Mouse (Mus musculus) intestine, embryonic 15.5 days (tissue): Measurements from ENCODE around the gene Hs3st1. TPM values are rescaled to one million over a fixed set of nuclear protein-coding genes. Genes with fewer than 3 reads are reported as not detected.

Experiments
- ATAC-seq: fragments of 200-750 bp; cut with Nextera tagmentation; 2 replicates; pipeline ENCODE4 v1.8.0; 2017; ENCODE audit warnings: moderate TSS enrichment, moderate library complexity
- H3K27ac ChIP-seq: fragments of 300-500 bp; sonication (generic); 2 replicates; pipeline ENCODE4 v1.5.1; 2015; ENCODE audit warnings: mild to moderate bottlenecking, inconsistent platforms
- H3K27me3 ChIP-seq: fragments of 300-500 bp; sonication (generic); replicated peaks from 2 replicates; pipeline ENCODE4 v1.6.1; 2015; ENCODE audit warnings: inconsistent platforms
- H3K36me3 ChIP-seq: fragments of 300-500 bp; sonication (generic); 2 replicates; pipeline ENCODE4 v1.6.1; 2015; ENCODE audit warnings: inconsistent platforms
- H3K4me1 ChIP-seq: fragments of 300-500 bp; sonication (generic); replicated peaks from 2 replicates; pipeline ENCODE4 v1.6.1; 2015; ENCODE audit warnings: inconsistent platforms
- H3K4me2 ChIP-seq: fragments of 300-500 bp; sonication (generic); replicated peaks from 2 replicates; pipeline ENCODE4 v1.6.1; 2015; ENCODE audit warnings: mild to moderate bottlenecking, inconsistent platforms
- H3K4me3 ChIP-seq: fragments of 300-500 bp; sonication (generic); replicated peaks from 2 replicates; pipeline ENCODE4 v1.5.1; 2015; ENCODE audit warnings: inconsistent platforms
- H3K9ac ChIP-seq: fragments of 300-500 bp; sonication (generic); 2 replicates; pipeline ENCODE4 v1.6.1; 2015; ENCODE audit warnings: inconsistent platforms
- H3K9me3 ChIP-seq: fragments of 300-500 bp; sonication (generic); 2 replicates; pipeline ENCODE4 v1.6.1; 2016; ENCODE audit warnings: inconsistent platforms
- WGBS: fragments of 180-500 bp; shearing (Covaris S2); methylation state at CpG from one replicate; pipeline ENCODE4 v1.1.7; 2015; 5-methylcytosine and 5-hydroxymethylcytosine counted together
- polyA plus RNA-seq: library from polyadenylated mRNA; unstranded; fragments of >200 nt; fragmentation: Nextera tagmentation; extraction: Ambion mirVana; gene quantifications from 2 replicates; pipeline ENCODE4 v1.2.1, GENCODE M21; 2015

Gene Hs3st1
- polyA plus RNA-seq, 1 experiment from 2014 or later, result 10.5 TPM

GRCm38 (mm10) chr5:39639438-39640177 lies 115.7 kb downstream of the Hs3st1 start:
- WGBS, result 41% methylated on average over 10 of the region's 10 CpGs
- no peak overlapping the region for H3K9ac ChIP-seq
- H3K36me3 ChIP-seq, result no peaks in the 10 kb centered on the region

GRCm38 (mm10) chr5:39638926-39639325 lies 116.3 kb downstream of the Hs3st1 start:
- Histone ChIP-seq H3K4me1 (no peaks in the 10 kb centered on the region; the same call in 1 of the 2 replicates), H3K9ac (no peak overlapping the region), H3K27me3 (0 out of 2 replicates have a peak, but pooled peaks cover 4% of the 10 kb centered on the region), H3K27ac (no peak overlapping the region), H3K9me3 (no peaks in the 10 kb centered on the region), H3K4me2 (no peak overlapping the region), H3K4me3 (no peak overlapping the region), H3K36me3 (no peaks in the 10 kb centered on the region)
- 72% methylated on average over 5 of the region's 5 CpGs for WGBS
- no peak for ATAC-seq

More at GRCm38 (mm10) chr5:39639438-39640177, 115.7 kb downstream of the Hs3st1 start:
- Histone ChIP-seq H3K4me2 (no peak overlapping the region), H3K27me3 (0 out of 2 replicates have a peak, but pooled peaks cover 4% of the 10 kb centered on the region), H3K27ac (no peak overlapping the region), H3K4me1 (no peaks in the 10 kb centered on the region; the same call in 1 of the 2 replicates), H3K9me3 (no peaks in the 10 kb centered on the region), H3K4me3 (no peak overlapping the region)
- ATAC-seq, result no peak

GRCm38 (mm10) chr5:39637874-39638273 lies 117.4 kb downstream of the Hs3st1 start:
- no peaks in the 10 kb centered on the region for H3K4me1 ChIP-seq
- no peaks in the 10 kb centered on the region for H3K36me3 ChIP-seq
- no peaks in the 10 kb centered on the region for H3K9me3 ChIP-seq
- 66% methylated on average over 6 of the region's 6 CpGs for WGBS
- ATAC-seq, result no peak
- no peak overlapping the region for H3K27ac ChIP-seq
- no peak overlapping the region for H3K9ac ChIP-seq
- H3K4me3 ChIP-seq, result no peak overlapping the region
- no peak overlapping the region for H3K4me2 ChIP-seq
- 0 out of 2 replicates have a peak, but pooled peaks cover 1% of the 10 kb centered on the region for H3K27me3 ChIP-seq

- WGBS, result 87% methylated on average over 3 of the region's 3 CpGs
- Histone ChIP-seq H3K36me3 (no peaks in the 10 kb centered on the region), H3K27me3 (no peaks in the 10 kb centered on the region), H3K27ac (no peak overlapping the region), H3K9me3 (no peaks in the 10 kb centered on the region), H3K4me3 (no peak overlapping the region), H3K4me2 (no peak overlapping the region), H3K9ac (no peak overlapping the region), H3K4me1 (no peaks in the 10 kb centered on the region)
- no peak for ATAC-seq
These were observed 119.2 kb downstream of the Hs3st1 start for GRCm38 (mm10) chr5:39636090-39636489.

GRCm38 (mm10) chr5:39634300-39635047 lies 120.8 kb downstream of the Hs3st1 start:
- no peak for ATAC-seq
- Histone ChIP-seq H3K4me3 (no peak overlapping the region), H3K9me3 (no peaks in the 10 kb centered on the region), H3K36me3 (no peaks in the 10 kb centered on the region), H3K27ac (no peak overlapping the region), H3K4me2 (no peak overlapping the region), H3K27me3 (no peaks in the 10 kb centered on the region), H3K9ac (no peak overlapping the region), H3K4me1 (no peaks in the 10 kb centered on the region)
- whole genome bisulfite sequencing, result 90% methylated on average over 8 of the region's 8 CpGs

GRCm38 (mm10) chr5:39633206-39633605 lies 122.1 kb downstream of the Hs3st1 start:
- no peak overlapping the region for H3K4me2 ChIP-seq
- ATAC-seq, result no peak
- 57% methylated on average over 1 of the region's 1 CpGs for WGBS
- no peak overlapping the region for H3K9ac ChIP-seq
- H3K4me1 ChIP-seq, result no peaks in the 10 kb centered on the region
- no peak overlapping the region for H3K4me3 ChIP-seq
- H3K27ac ChIP-seq, result no peak overlapping the region
- H3K36me3 ChIP-seq, result no peaks in the 10 kb centered on the region
- H3K27me3 ChIP-seq, result no peaks in the 10 kb centered on the region
- H3K9me3 ChIP-seq, result no peaks in the 10 kb centered on the region

- ATAC-seq, result no peak
- no peak overlapping the region for H3K9ac ChIP-seq
- no peaks in the 10 kb centered on the region for H3K4me1 ChIP-seq
- no peaks in the 10 kb centered on the region for H3K36me3 ChIP-seq
- no peak overlapping the region for H3K4me2 ChIP-seq
- H3K27ac ChIP-seq, result no peak overlapping the region
- H3K27me3 ChIP-seq, result no peaks in the 10 kb centered on the region
- H3K9me3 ChIP-seq, result no peaks in the 10 kb centered on the region
- H3K4me3 ChIP-seq, result no peak overlapping the region
- 90% methylated on average over 5 of the region's 5 CpGs for WGBS
These were observed 124.4 kb downstream of the Hs3st1 start for GRCm38 (mm10) chr5:39630841-39631240.

- Histone ChIP-seq H3K4me2 (0 out of 2 replicates have a peak overlapping the region, but pooled peaks have one; percentile 11), H3K4me3 (no peak overlapping the region), H3K36me3 (no peaks in the 10 kb centered on the region), H3K9ac (no peak overlapping the region), H3K9me3 (no peaks in the 10 kb centered on the region), H3K27me3 (no peaks in the 10 kb centered on the region), H3K4me1 (peaks cover 7% of the 10 kb centered on the region; the same call in 1 of the 2 replicates), H3K27ac (no peak overlapping the region)
- ATAC-seq, result no peak
- WGBS, result 58% methylated on average over 8 of the region's 8 CpGs
These were observed 130.2 kb downstream of the Hs3st1 start for GRCm38 (mm10) chr5:39625037-39625473.

GRCm38 (mm10) chr5:39624218-39624590 lies 131.1 kb downstream of the Hs3st1 start:
- H3K9me3 ChIP-seq, result no peaks in the 10 kb centered on the region
- H3K4me2 ChIP-seq, result no peak overlapping the region
- no peak for ATAC-seq
- H3K36me3 ChIP-seq, result no peaks in the 10 kb centered on the region
- H3K9ac ChIP-seq, result no peak overlapping the region
- no peaks in the 10 kb centered on the region for H3K27me3 ChIP-seq
- H3K4me1 ChIP-seq, result peaks cover 7% of the 10 kb centered on the region; the same call in 1 of the 2 replicates
- no peak overlapping the region for H3K4me3 ChIP-seq
- H3K27ac ChIP-seq, result no peak overlapping the region
- 73% methylated on average over 4 of the region's 4 CpGs for WGBS

- Histone ChIP-seq H3K9me3 (no peaks in the 10 kb centered on the region), H3K27me3 (no peaks in the 10 kb centered on the region), H3K27ac (no peak overlapping the region), H3K36me3 (no peaks in the 10 kb centered on the region), H3K4me3 (no peak overlapping the region), H3K4me1 (peaks cover 7% of the 10 kb centered on the region; the same call in 1 of the 2 replicates), H3K4me2 (no peak overlapping the region), H3K9ac (no peak overlapping the region)
- no peak for ATAC-seq
- WGBS, result 80% methylated on average over 13 of the region's 13 CpGs
These were observed 131.7 kb downstream of the Hs3st1 start for GRCm38 (mm10) chr5:39623304-39624217.

GRCm38 (mm10) chr5:39620206-39620866 lies 134.9 kb downstream of the Hs3st1 start:
- no peak for ATAC-seq
- Histone ChIP-seq H3K9ac (no peak overlapping the region), H3K27ac (no peak overlapping the region), H3K9me3 (no peaks in the 10 kb centered on the region), H3K36me3 (no peaks in the 10 kb centered on the region), H3K27me3 (no peaks in the 10 kb centered on the region), H3K4me1 (peaks cover 5% of the 10 kb centered on the region; the same call in 1 of the 2 replicates), H3K4me3 (no peak overlapping the region), H3K4me2 (no peak overlapping the region)
- 83% methylated on average over 3 of the region's 3 CpGs for WGBS
